Mouse (Mus musculus) forebrain, embryonic 13.5 days (tissue): ENCODE measurements around the gene Peak1. TPM values are rescaled to one million over a fixed set of nuclear protein-coding genes. Genes with fewer than 3 reads are reported as not detected.

Source experiments
- ATAC-seq: fragments of 200-750 bp; cut with Nextera tagmentation; 2 replicates; pipeline ENCODE4 v1.8.0; 2017
- H3K27ac ChIP-seq: fragments of 300-500 bp; sonication (generic); 2 replicates; pipeline ENCODE4 v1.5.1; 2015; ENCODE audit warnings: inconsistent platforms, mild to moderate bottlenecking, moderate library complexity
- H3K27me3 ChIP-seq: fragments of 300-500 bp; sonication (generic); 2 replicates; pipeline ENCODE4 v1.6.1; 2015; ENCODE audit warnings: mild to moderate bottlenecking, inconsistent platforms
- H3K36me3 ChIP-seq: fragments of 300-500 bp; sonication (generic); 2 replicates; pipeline ENCODE4 v1.6.1; 2015; ENCODE audit warnings: mild to moderate bottlenecking, inconsistent platforms; ENCODE audit not compliant: poor library complexity, severe bottlenecking
- H3K4me1 ChIP-seq: fragments of 300-500 bp; sonication (generic); 2 replicates; pipeline ENCODE4 v1.6.1; 2015; ENCODE audit warnings: inconsistent platforms
- H3K4me2 ChIP-seq: fragments of 300-500 bp; sonication (generic); 2 replicates; pipeline ENCODE4 v1.6.1; 2015; ENCODE audit warnings: inconsistent platforms, mild to moderate bottlenecking, moderate library complexity
- H3K4me3 ChIP-seq: fragments of 300-500 bp; sonication (generic); 2 replicates; pipeline ENCODE4 v1.5.1; 2015; ENCODE audit warnings: mild to moderate bottlenecking, inconsistent platforms
- H3K9ac ChIP-seq: fragments of 300-500 bp; sonication (generic); 2 replicates; pipeline ENCODE4 v1.6.1; 2015; ENCODE audit warnings: mild to moderate bottlenecking, inconsistent platforms
- H3K9me3 ChIP-seq: fragments of 300-500 bp; sonication (generic); replicated peaks from 2 replicates; pipeline ENCODE4 v1.6.1; 2016; ENCODE audit warnings: inconsistent platforms
- WGBS: fragments of 180-500 bp; shearing (Covaris S2); methylation state at CpG from one replicate; pipeline ENCODE4 v1.1.7; 2015; 5-methylcytosine and 5-hydroxymethylcytosine counted together
- polyA plus RNA-seq: library from polyadenylated mRNA; unstranded; fragments of >200 nt; fragmentation: Nextera tagmentation; extraction: Ambion mirVana; gene quantifications from 2 replicates; pipeline ENCODE4 v1.2.1, GENCODE M21; 2015

The Peak1 gene
- polyA plus RNA-seq, 1 experiment from 2014 or later = 3.3 TPM

DNA sequence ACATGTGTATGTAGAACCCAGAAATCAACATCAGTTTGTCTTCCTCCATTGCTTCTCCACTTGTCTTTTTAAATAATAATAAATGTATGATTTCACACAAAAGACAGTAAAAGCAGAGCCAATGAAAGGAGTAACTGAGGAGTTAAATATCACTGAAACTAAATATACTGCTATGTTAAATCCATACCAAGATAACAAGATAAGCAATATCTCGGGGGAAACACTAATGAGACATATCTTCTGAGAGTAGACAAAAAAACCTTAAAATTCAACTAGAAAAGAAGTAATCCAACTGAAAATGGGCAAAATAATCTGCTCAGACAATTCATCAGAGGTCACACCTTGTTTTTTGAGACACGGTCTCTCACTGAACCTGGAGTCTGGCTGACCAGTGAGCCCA is 7.9 kb downstream of the Peak1 start:
- no peak overlapping the region for H3K4me2 ChIP-seq
- no peaks in the 10 kb centered on the region for H3K36me3 ChIP-seq
- no peak for ATAC-seq
- 97% methylated on average over 2 of the region's 2 CpGs for WGBS
- H3K9ac ChIP-seq = no peak overlapping the region
- H3K9me3 ChIP-seq = no peaks in the 10 kb centered on the region
- no peak overlapping the region for H3K27ac ChIP-seq
- H3K4me3 ChIP-seq = no peak overlapping the region
- H3K27me3 ChIP-seq = no peaks in the 10 kb centered on the region
- H3K4me1 ChIP-seq = no peaks in the 10 kb centered on the region

DNA sequence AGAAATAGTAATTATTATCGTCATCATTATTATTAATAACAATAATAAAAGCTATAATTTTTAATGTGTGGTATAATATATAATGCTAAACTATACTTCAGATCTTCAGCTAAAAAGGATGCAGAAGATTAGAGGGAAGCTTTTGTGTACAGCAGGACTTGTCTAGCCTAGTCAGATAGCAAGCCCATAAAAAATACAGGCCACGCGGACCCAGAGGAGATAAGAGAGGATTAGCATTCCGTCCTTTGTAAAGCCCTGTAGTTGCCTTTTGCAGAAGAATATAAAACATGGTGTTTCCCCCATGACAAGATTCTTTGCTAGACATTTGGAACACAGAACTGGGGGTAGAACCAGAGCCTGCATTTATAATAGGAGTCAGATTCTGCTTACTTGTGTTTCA is 13.2 kb downstream of the Peak1 start:
- H3K4me1 ChIP-seq = no peaks in the 10 kb centered on the region
- WGBS = 53% methylated on average over 4 of the region's 4 CpGs
- no peak overlapping the region for H3K4me3 ChIP-seq
- H3K27me3 ChIP-seq = no peaks in the 10 kb centered on the region
- H3K4me2 ChIP-seq = no peak overlapping the region
- H3K36me3 ChIP-seq = no peaks in the 10 kb centered on the region
- no peak for ATAC-seq
- H3K27ac ChIP-seq = no peak overlapping the region
- H3K9me3 ChIP-seq = no peaks in the 10 kb centered on the region
- H3K9ac ChIP-seq = no peak overlapping the region

DNA sequence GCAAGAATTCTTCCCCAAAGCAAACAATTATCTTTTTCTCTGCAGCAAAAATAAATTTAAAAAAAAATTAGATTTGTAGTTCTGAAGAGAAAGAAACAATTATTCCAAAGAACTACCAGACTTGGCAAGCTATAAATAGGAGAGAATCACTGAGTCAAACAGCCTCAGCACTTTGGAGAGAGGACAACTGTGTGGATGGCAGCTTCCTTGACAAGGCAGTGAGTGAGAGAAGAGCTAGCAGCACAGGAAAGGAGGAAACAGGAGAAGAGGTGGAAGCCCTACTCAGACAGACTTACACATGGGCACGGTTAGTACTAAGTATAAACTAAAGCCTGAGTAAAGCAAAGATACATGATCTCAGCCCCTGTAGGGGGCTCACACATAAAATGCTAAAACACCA is 21.6 kb downstream of the Peak1 start:
- Histone ChIP-seq H3K4me2 (no peak overlapping the region), H3K4me3 (no peak overlapping the region), H3K27ac (no peak overlapping the region), H3K9me3 (no peaks in the 10 kb centered on the region), H3K4me1 (no peaks in the 10 kb centered on the region), H3K9ac (no peak overlapping the region), H3K27me3 (no peaks in the 10 kb centered on the region), H3K36me3 (no peaks in the 10 kb centered on the region)
- 86% methylated on average over 1 of the region's 1 CpGs for WGBS
- no peak for ATAC-seq

DNA sequence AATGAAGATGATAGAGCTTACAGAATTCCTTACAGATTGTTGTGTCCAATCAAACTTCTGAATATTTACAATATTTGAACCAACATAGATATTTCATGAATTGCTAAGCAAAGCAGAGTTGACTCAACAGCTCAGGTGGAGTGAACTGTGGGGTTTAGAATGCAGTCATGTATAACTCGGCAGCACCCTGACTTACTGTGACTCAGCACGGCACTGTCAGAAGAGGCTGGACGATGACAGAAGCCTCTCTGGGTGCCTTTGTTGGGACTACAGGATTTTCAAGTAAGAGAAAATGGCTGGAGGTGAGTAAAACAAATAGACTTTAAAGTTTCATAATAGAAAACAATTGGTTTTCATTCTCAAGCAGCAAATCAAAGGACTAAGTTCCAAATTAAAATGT is 25.0 kb downstream of the Peak1 start:
- no peaks in the 10 kb centered on the region for H3K4me1 ChIP-seq
- no peaks in the 10 kb centered on the region for H3K36me3 ChIP-seq
- H3K4me3 ChIP-seq = no peak overlapping the region
- no peak for ATAC-seq
- 86% methylated on average over 3 of the region's 3 CpGs for WGBS
- H3K27me3 ChIP-seq = no peaks in the 10 kb centered on the region
- no peaks in the 10 kb centered on the region for H3K9me3 ChIP-seq
- no peak overlapping the region for H3K9ac ChIP-seq
- H3K4me2 ChIP-seq = no peak overlapping the region
- no peak overlapping the region for H3K27ac ChIP-seq

DNA sequence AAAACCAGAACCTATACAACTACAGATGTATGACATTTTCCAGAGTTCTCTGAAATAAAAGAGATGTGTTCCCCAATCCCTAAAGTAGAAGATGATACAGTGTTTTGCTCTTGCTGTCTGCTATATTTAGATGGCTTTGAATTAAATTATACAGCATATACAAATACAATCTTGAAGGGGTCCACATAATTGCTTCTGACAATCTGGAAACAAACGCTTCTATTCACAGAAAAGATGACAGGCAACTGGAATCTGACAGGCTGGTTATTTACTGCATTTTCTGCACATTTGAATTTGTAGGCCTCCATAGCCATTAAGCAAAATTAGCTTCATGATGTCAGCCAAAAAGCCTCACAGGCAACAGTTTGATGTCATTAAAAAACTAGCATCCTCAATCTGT is 35.1 kb downstream of the Peak1 start:
- Histone ChIP-seq H3K27me3 (no peaks in the 10 kb centered on the region), H3K36me3 (no peaks in the 10 kb centered on the region), H3K4me2 (no peak overlapping the region), H3K4me3 (no peak overlapping the region), H3K27ac (no peak overlapping the region), H3K4me1 (no peaks in the 10 kb centered on the region), H3K9ac (no peak overlapping the region), H3K9me3 (no peaks in the 10 kb centered on the region)
- 69% methylated on average over 1 of the region's 1 CpGs for WGBS
- peak; percentile 30; the same call in 1 of the 2 replicates for ATAC-seq

DNA sequence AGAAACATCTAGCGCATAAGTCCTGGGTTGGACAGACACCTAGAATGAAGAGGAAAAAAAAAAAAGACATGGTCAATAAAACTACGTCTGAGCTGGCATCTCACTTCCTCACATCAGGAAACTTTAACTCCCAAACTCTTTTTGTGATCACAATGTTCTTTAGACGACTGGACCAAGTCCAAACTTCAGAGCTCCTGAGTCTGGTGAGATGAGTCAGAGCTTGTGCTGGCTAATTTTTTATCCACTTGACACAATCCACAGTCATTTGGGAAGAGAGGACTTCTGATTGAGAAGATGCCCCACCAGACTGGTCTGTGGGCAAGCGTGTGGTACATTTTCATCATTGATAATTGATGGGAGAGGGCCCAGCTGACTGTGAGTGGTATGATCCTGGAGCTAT is 43.5 kb downstream of the Peak1 start:
- Histone ChIP-seq H3K4me3 (no peak overlapping the region), H3K27me3 (no peaks in the 10 kb centered on the region), H3K27ac (no peak overlapping the region), H3K9me3 (no peaks in the 10 kb centered on the region), H3K4me1 (peaks cover 4% of the 10 kb centered on the region), H3K36me3 (no peaks in the 10 kb centered on the region), H3K9ac (no peak overlapping the region), H3K4me2 (no peak overlapping the region)
- 73% methylated on average over 4 of the region's 4 CpGs for WGBS
- ATAC-seq = no peak

DNA sequence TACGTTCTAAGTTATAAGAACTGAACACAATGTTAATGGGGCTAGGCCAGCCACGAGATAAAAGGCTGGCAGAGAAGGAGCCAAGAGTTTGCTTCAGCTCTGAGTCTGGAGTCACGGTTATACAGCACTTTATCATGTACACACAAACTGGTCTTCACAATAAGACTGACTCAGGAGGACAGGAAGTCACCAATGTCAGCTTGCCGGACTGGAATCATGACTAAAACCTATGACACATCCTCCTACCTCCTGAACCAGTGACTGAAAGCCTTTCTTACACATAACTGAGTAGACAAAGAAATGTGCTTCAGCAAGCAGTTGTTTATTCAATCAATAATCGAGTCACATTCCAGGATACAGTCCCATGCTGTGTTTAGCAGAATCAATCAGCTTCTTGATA is 47.2 kb downstream of the Peak1 start:
- no peak overlapping the region for H3K27ac ChIP-seq
- H3K27me3 ChIP-seq = no peaks in the 10 kb centered on the region
- H3K36me3 ChIP-seq = no peaks in the 10 kb centered on the region
- H3K9me3 ChIP-seq = no peaks in the 10 kb centered on the region
- no peak for ATAC-seq
- H3K9ac ChIP-seq = no peak overlapping the region
- no peak overlapping the region for H3K4me3 ChIP-seq
- H3K4me2 ChIP-seq = no peak overlapping the region
- 69% methylated on average over 5 of the region's 5 CpGs for WGBS
- H3K4me1 ChIP-seq = peaks cover 4% of the 10 kb centered on the region

DNA sequence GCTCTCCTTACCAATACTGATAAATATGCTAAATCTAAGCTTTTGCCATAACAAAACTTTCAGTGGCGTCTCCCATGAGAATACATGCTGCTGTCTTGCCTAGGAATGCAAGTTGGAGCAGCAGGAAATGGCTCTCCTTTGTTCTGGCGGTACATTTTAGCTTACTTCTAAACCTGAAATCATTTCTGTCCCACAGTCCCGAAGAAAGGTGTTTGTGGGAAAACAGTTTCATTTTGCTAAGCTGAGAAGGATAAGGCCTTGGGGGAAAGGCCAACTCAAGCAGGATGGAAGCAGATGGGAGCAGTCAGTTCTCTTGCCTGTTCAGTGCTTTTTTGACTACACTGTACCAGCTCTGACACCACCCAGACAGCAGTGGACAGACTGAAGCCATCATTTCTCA is 49.1 kb downstream of the Peak1 start:
- ATAC-seq = no peak
- no peak overlapping the region for H3K4me2 ChIP-seq
- peaks cover 4% of the 10 kb centered on the region for H3K4me1 ChIP-seq
- 75% methylated on average over 3 of the region's 3 CpGs for WGBS
- H3K9me3 ChIP-seq = no peaks in the 10 kb centered on the region
- no peak overlapping the region for H3K27ac ChIP-seq
- H3K4me3 ChIP-seq = no peak overlapping the region
- H3K36me3 ChIP-seq = no peaks in the 10 kb centered on the region
- no peak overlapping the region for H3K9ac ChIP-seq
- no peaks in the 10 kb centered on the region for H3K27me3 ChIP-seq

DNA sequence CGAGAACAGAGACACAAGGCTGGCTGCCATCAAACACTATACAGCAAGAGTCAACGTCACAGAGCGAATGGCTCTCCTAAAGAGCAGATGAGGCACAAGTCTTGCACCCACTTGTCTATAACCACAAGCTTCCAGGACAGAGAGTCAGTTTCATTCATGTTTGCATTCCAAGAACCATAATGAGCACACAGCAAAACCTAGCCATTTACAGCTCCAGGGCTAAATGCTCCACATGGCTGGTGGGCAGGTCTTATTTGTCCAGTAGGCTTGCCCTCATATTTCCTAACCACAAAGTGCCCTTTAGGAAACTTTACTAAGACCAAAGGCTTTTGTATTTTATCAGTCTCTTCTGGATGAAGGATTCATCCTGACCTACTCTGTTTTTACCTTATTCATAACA is 54.6 kb downstream of the Peak1 start:
- Histone ChIP-seq H3K36me3 (no peaks in the 10 kb centered on the region), H3K27ac (no peak overlapping the region), H3K9me3 (no peaks in the 10 kb centered on the region), H3K27me3 (no peaks in the 10 kb centered on the region), H3K4me1 (no peaks in the 10 kb centered on the region), H3K9ac (no peak overlapping the region), H3K4me2 (no peak overlapping the region), H3K4me3 (no peak overlapping the region)
- no peak for ATAC-seq
- WGBS = 94% methylated on average over 3 of the region's 3 CpGs

DNA sequence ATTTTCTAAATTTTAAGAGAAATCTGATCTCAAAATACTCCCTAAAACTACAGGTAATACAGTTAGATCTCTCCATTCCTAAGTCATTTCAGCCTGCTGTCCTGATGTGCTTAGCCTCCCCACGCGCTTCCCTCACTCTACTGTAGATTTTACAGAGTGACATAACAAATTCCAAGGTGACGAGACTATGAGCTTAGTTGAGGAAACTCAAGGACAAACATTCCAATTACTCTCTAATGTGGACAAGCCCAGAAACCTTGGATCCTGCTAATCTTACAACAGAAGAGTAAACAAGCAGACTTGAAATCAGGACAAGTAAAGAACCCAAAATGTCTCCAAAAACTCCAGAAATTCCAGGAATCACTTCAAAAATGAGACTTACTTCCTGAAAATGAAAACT is 58.6 kb downstream of the Peak1 start:
- Histone ChIP-seq H3K4me3 (no peak overlapping the region), H3K9ac (no peak overlapping the region), H3K9me3 (no peaks in the 10 kb centered on the region), H3K4me2 (no peak overlapping the region), H3K27ac (no peak overlapping the region), H3K4me1 (peaks cover 4% of the 10 kb centered on the region; the same call in 1 of the 2 replicates), H3K27me3 (no peaks in the 10 kb centered on the region), H3K36me3 (no peaks in the 10 kb centered on the region)
- 84% methylated on average over 3 of the region's 3 CpGs for WGBS
- no peak for ATAC-seq

DNA sequence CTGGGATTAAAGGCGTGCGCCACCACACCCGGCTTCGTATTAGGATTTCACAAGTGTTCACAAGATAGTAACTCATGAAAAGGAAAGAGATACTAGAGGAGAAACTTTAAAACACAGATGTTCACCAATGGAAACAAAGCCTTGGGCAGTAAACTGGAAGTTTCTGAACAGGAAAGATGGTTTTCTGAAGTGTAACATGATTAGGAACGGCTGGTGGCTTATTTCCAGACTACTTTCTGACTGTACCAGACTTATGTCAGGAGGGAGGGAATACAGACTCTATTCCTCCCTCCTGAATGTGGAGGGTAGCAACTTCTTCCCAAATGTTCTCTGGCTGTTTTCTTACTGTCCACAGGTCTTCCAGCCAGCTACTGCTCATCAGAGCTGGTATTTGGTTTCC is 62.7 kb downstream of the Peak1 start:
- H3K9ac ChIP-seq = no peak overlapping the region
- no peak for ATAC-seq
- no peak overlapping the region for H3K27ac ChIP-seq
- 97% methylated on average over 5 of the region's 5 CpGs for WGBS
- no peaks in the 10 kb centered on the region for H3K27me3 ChIP-seq
- no peaks in the 10 kb centered on the region for H3K9me3 ChIP-seq
- no peak overlapping the region for H3K4me3 ChIP-seq
- H3K4me1 ChIP-seq = peaks cover 4% of the 10 kb centered on the region; the same call in 1 of the 2 replicates
- no peaks in the 10 kb centered on the region for H3K36me3 ChIP-seq
- H3K4me2 ChIP-seq = no peak overlapping the region

DNA sequence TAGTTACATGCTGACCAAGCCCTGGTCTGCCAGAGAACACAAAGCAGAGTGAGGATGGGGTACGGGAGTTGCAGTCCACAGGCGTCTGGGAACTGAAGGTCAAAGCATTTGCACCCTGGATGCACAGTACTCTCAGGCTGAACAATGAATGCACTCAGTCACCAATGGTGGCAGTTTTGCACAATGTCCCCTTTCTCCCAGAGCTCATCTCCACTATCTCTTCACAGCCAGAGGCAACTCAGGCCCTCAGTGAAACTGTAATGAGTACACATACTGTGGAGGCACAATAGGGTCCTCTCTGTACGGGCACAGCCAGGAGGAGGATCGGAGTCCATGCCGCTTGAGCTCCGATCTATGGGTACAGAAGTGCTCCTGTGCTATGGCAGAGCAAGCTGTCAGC is 71.5 kb downstream of the Peak1 start:
- no peaks in the 10 kb centered on the region for H3K36me3 ChIP-seq
- H3K9me3 ChIP-seq = no peaks in the 10 kb centered on the region
- WGBS = 78% methylated on average over 6 of the region's 6 CpGs
- H3K27ac ChIP-seq = no peak overlapping the region
- H3K4me1 ChIP-seq = no peaks in the 10 kb centered on the region
- no peaks in the 10 kb centered on the region for H3K27me3 ChIP-seq
- no peak for ATAC-seq
- no peak overlapping the region for H3K4me3 ChIP-seq
- H3K9ac ChIP-seq = no peak overlapping the region
- H3K4me2 ChIP-seq = no peak overlapping the region

DNA sequence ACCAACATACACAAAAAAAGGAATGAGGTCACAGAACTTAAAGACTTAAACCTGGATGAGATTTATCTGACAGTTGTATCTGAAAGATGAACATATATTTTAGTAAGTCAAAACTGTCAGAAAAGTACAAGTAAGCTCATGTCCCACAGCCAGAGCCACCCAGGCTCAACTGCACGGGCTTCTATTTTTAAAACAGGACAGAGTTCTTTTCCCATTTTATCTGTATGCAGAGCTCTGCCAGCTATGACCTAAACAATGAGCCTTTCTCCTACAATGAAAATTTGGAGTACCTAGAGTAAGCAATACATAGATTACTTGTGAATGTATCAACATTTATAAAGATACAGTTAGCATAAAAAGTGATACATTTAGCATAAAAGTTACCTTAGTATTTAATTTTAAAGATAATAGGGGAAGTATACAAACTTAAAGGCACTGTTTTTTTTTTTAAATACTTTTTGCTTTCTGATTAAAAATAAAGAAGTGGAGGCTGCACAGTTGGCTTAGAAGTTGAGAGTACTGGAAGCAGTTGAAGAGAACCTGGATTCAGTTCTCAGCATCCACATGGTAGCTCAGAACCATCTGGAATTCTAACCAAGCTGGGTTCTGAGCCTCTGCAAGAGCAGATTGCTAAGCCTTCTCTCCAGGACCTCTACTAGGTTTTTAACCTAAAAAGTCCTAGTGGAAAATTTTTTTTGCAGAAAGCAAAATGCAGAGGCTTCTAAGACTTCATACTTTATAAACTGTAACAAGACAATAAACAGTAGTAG is 78.3 kb downstream of the Peak1 start:
- H3K9ac ChIP-seq = no peak overlapping the region
- H3K27ac ChIP-seq = no peak overlapping the region
- no peak for ATAC-seq

More for the DNA sequence above, 78.3 kb downstream of the Peak1 start:
- Histone ChIP-seq H3K4me3 (no peak overlapping the region), H3K4me1 (no peaks in the 10 kb centered on the region), H3K9me3 (no peaks in the 10 kb centered on the region), H3K27me3 (no peaks in the 10 kb centered on the region), H3K36me3 (no peaks in the 10 kb centered on the region), H3K4me2 (no peak overlapping the region)
- WGBS = 71% methylated on average over 1 of the region's 1 CpGs
